Mouse (Mus musculus): Measurements from ENCODE around the gene Robo1. TPM values are rescaled to one million over a fixed set of nuclear protein-coding genes. Genes with fewer than 3 reads are reported as not detected.

The Robo1 gene
- polyA plus RNA-seq, 1 experiment from 2014 or later, result 18.3 TPM

- peaks cover 6% of the 10 kb centered on the region; the same call in 1 of the 2 replicates for H3K4me1 ChIP-seq
- H3K4me2 ChIP-seq, result no peak overlapping the region
- WGBS, result 74% methylated on average over 4 of the region's 4 CpGs
- H3K27ac ChIP-seq (replicated peaks), result no peak overlapping the region
- no peak overlapping the region for H3K4me3 ChIP-seq
- H3K9ac ChIP-seq, result no peak overlapping the region
- H3K36me3 ChIP-seq, result no peaks in the 10 kb centered on the region
- H3K9me3 ChIP-seq, result peaks cover 4% of the 10 kb centered on the region; the same call in 1 of the 2 replicates
- no peak for ATAC-seq (ENCODE audit: extremely low read depth, insufficient number of reproducible peaks, low FRiP score, low TSS enrichment)
- no peaks in the 10 kb centered on the region for H3K27me3 ChIP-seq (replicated peaks)
These were observed 606.0 kb downstream of the Robo1 start for GRCm38 (mm10) chr16:72914068-72914630.

GRCm38 (mm10) chr16:72920013-72920412, 611.9 kb downstream of the Robo1 start:
- ATAC-seq (ENCODE audit: extremely low read depth, insufficient number of reproducible peaks, low FRiP score, low TSS enrichment), result no peak
- Histone ChIP-seq H3K9me3 (no peaks in the 10 kb centered on the region), H3K4me3 (no peak overlapping the region), H3K27me3 (replicated peaks) (no peaks in the 10 kb centered on the region), H3K4me2 (no peak overlapping the region), H3K9ac (no peak overlapping the region), H3K36me3 (no peaks in the 10 kb centered on the region), H3K4me1 (peaks cover 15% of the 10 kb centered on the region), H3K27ac (replicated peaks) (no peak overlapping the region)
- 71% methylated on average over 3 of the region's 3 CpGs for WGBS

GRCm38 (mm10) chr16:72924423-72925224, 616.5 kb downstream of the Robo1 start:
- H3K36me3 ChIP-seq, result no peaks in the 10 kb centered on the region
- H3K9ac ChIP-seq, result peak overlapping the region; percentile 53
- no peak for ATAC-seq (ENCODE audit: extremely low read depth, insufficient number of reproducible peaks, low FRiP score, low TSS enrichment)
- no peaks in the 10 kb centered on the region for H3K27me3 ChIP-seq (replicated peaks)
- no peaks in the 10 kb centered on the region for H3K9me3 ChIP-seq
- peak overlapping the region; percentile 63 for H3K4me2 ChIP-seq
- peaks cover 16% of the 10 kb centered on the region for H3K4me1 ChIP-seq
- H3K27ac ChIP-seq (replicated peaks), result 0 out of 2 replicates have a peak overlapping the region, but pooled peaks have one; percentile 29
- 32% methylated on average over 15 of the region's 15 CpGs for WGBS
- peak overlapping the region; percentile 32 for H3K4me3 ChIP-seq

DNA sequence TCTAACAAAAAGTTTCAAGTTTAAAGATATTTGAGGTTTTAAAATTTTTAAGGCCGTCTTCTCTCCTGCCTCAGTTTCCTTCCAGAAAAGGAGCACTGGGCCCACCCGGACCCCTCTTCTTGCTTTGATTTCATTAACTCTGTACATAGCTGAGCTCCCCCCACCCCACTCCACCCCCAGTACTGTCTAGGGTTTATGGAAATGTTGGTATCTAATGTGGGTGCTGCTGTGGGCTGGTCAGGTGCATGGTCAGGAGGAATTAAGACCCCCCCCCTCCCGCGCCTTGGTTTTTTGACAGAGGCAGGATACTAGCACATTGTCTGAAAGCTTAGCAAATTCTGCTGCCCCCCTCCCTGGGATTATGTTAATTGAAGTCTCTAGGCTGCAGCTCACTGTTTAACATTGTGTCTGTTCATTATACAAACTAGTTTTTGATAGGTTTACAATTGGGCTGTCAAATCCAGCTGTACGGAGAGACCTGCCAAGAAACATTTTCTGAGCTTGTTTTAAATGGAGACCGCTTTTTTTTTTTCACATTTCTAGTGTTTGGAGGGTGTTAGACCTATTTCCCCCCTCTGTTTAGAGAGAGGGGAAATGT, 620.5 kb downstream of the Robo1 start:
- WGBS, result 83% methylated on average over 6 of the region's 6 CpGs
- no peak for ATAC-seq (ENCODE audit: extremely low read depth, insufficient number of reproducible peaks, low FRiP score, low TSS enrichment)
- Histone ChIP-seq H3K4me2 (no peak overlapping the region), H3K4me3 (no peak overlapping the region), H3K36me3 (peaks cover 1% of the 10 kb centered on the region; the same call in 1 of the 2 replicates), H3K27me3 (replicated peaks) (no peaks in the 10 kb centered on the region), H3K27ac (replicated peaks) (no peak overlapping the region), H3K4me1 (peaks cover 16% of the 10 kb centered on the region), H3K9ac (no peak overlapping the region), H3K9me3 (no peaks in the 10 kb centered on the region)

DNA sequence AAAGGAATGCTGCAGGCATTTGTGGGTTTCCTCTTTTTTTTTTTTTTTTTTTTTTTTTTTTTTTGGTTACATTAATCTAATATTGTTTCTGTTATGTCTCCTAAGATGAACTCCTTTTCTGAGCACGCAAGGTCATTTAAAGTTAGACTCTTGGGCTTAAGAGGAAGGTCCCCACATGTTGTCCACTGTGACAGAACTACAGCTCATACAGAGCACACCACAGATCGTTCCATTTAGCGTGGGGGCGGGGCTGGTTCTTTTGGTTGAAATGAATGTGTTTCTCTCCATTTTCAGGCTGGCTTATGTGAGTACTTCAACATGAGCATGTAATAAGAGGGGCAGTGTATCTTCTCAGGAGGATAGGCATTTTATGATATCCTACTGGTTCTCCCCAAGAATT, 622.8 kb downstream of the Robo1 start:
- Histone ChIP-seq H3K4me3 (no peak overlapping the region), H3K4me1 (no peaks in the 10 kb centered on the region), H3K4me2 (no peak overlapping the region), H3K27ac (replicated peaks) (no peak overlapping the region), H3K36me3 (peaks cover 3% of the 10 kb centered on the region; the same call in 1 of the 2 replicates), H3K27me3 (replicated peaks) (no peaks in the 10 kb centered on the region), H3K9ac (no peak overlapping the region), H3K9me3 (no peaks in the 10 kb centered on the region)
- no peak for ATAC-seq (ENCODE audit: extremely low read depth, insufficient number of reproducible peaks, low FRiP score, low TSS enrichment)
- WGBS, result 79% methylated on average over 4 of the region's 4 CpGs

- ATAC-seq (ENCODE audit: extremely low read depth, insufficient number of reproducible peaks, low FRiP score, low TSS enrichment), result no peak
- Histone ChIP-seq H3K4me2 (no peak overlapping the region), H3K27ac (replicated peaks) (no peak overlapping the region), H3K4me3 (no peak overlapping the region), H3K9me3 (no peaks in the 10 kb centered on the region), H3K27me3 (replicated peaks) (no peaks in the 10 kb centered on the region), H3K9ac (no peak overlapping the region), H3K36me3 (peaks cover 3% of the 10 kb centered on the region; the same call in 1 of the 2 replicates), H3K4me1 (no peaks in the 10 kb centered on the region)
These were observed 626.8 kb downstream of the Robo1 start for GRCm38 (mm10) chr16:72934908-72935307.

DNA sequence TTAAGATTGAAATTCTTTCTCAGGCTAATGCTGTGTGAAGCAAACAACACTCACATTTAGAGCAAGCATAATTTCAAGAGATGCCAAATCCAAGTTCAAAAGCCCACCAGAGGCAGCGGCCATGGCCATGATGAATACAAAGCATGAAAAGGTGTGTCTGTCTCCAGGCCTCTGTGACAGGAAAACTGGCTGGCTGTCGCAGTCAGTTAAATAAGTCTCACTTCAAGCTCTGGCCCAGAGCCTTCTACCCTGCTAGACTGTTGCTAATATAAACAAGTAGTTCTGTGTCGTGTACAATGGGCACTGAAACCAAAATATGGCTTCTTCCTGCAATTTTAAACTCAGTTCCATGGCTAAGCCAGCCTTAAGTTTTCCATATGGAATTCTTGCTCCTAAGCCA, 629.1 kb downstream of the Robo1 start:
- Histone ChIP-seq H3K27ac (replicated peaks) (no peak overlapping the region), H3K9ac (no peak overlapping the region), H3K4me1 (no peaks in the 10 kb centered on the region), H3K9me3 (no peaks in the 10 kb centered on the region), H3K4me3 (no peak overlapping the region), H3K27me3 (replicated peaks) (no peaks in the 10 kb centered on the region), H3K4me2 (no peak overlapping the region), H3K36me3 (peaks cover 3% of the 10 kb centered on the region; the same call in 1 of the 2 replicates)
- 53% methylated on average over 3 of the region's 3 CpGs for WGBS
- no peak for ATAC-seq (ENCODE audit: extremely low read depth, insufficient number of reproducible peaks, low FRiP score, low TSS enrichment)

- H3K27ac ChIP-seq (replicated peaks), result no peak overlapping the region
- no peak for ATAC-seq (ENCODE audit: extremely low read depth, insufficient number of reproducible peaks, low FRiP score, low TSS enrichment)
- H3K4me3 ChIP-seq, result no peak overlapping the region
- no peaks in the 10 kb centered on the region for H3K4me1 ChIP-seq
- no peaks in the 10 kb centered on the region for H3K36me3 ChIP-seq
- H3K4me2 ChIP-seq, result no peak overlapping the region
- no peaks in the 10 kb centered on the region for H3K9me3 ChIP-seq
- WGBS, result 82% methylated on average over 3 of the region's 3 CpGs
- H3K9ac ChIP-seq, result no peak overlapping the region
- no peaks in the 10 kb centered on the region for H3K27me3 ChIP-seq (replicated peaks)
These were observed 631.8 kb downstream of the Robo1 start for GRCm38 (mm10) chr16:72939862-72940261.

DNA sequence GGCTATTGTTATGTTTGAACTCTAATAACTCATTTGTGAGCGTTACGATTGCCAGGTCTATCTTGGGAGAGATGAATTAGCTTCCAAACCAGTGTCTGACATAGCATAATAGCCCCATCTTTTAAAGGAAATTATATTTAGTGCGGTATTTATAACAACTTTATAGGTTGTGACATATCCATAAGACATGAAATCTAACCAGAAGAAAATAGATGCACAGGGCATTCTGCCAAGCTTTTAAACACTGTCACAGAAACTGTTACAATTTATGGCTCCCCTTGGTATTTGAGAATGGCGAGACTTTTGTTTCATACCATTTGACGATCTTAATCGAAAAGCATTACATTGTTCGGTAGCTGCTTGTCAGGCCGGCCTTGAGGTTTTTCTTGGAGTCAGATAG, 632.7 kb downstream of the Robo1 start:
- Histone ChIP-seq H3K9ac (no peak overlapping the region), H3K27me3 (replicated peaks) (no peaks in the 10 kb centered on the region), H3K27ac (replicated peaks) (no peak overlapping the region), H3K9me3 (no peaks in the 10 kb centered on the region), H3K36me3 (no peaks in the 10 kb centered on the region), H3K4me1 (no peaks in the 10 kb centered on the region), H3K4me3 (no peak overlapping the region), H3K4me2 (no peak overlapping the region)
- 88% methylated on average over 8 of the region's 8 CpGs for WGBS
- no peak for ATAC-seq (ENCODE audit: extremely low read depth, insufficient number of reproducible peaks, low FRiP score, low TSS enrichment)

- ATAC-seq (ENCODE audit: extremely low read depth, insufficient number of reproducible peaks, low FRiP score, low TSS enrichment), result no peak
- Histone ChIP-seq H3K27me3 (replicated peaks) (no peaks in the 10 kb centered on the region), H3K4me1 (no peaks in the 10 kb centered on the region), H3K9ac (no peak overlapping the region), H3K36me3 (no peaks in the 10 kb centered on the region), H3K9me3 (no peaks in the 10 kb centered on the region), H3K4me3 (no peak overlapping the region), H3K4me2 (no peak overlapping the region), H3K27ac (replicated peaks) (no peak overlapping the region)
- WGBS, result 75% methylated on average over 4 of the region's 4 CpGs
These were observed 636.3 kb downstream of the Robo1 start for GRCm38 (mm10) chr16:72944403-72944802.

DNA sequence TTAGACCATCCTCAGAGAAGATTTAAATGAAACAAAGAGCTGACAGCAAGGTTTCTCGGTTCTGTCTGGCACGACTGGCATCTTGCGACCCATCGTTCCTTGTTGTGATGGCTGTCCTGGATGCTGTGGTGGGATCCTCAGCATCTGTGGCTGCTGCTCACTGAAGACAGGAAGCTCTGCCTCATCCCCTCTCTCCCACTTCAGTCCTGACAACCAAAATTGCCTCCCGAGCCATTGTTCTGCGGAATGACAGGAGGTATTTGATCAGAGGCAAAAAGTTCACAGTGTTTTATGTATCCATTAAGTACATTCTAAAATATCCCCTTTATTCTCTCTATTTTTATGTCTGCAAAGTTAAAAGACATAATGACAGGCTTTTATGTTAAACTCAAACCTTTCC, 643.9 kb downstream of the Robo1 start:
- Histone ChIP-seq H3K27me3 (replicated peaks) (no peaks in the 10 kb centered on the region), H3K36me3 (no peaks in the 10 kb centered on the region), H3K27ac (replicated peaks) (no peak overlapping the region), H3K4me1 (no peaks in the 10 kb centered on the region), H3K9ac (no peak overlapping the region), H3K9me3 (no peaks in the 10 kb centered on the region), H3K4me2 (no peak overlapping the region), H3K4me3 (no peak overlapping the region)
- WGBS, result 80% methylated on average over 6 of the region's 6 CpGs
- no peak for ATAC-seq (ENCODE audit: extremely low read depth, insufficient number of reproducible peaks, low FRiP score, low TSS enrichment)
